Mouse (Mus musculus) forelimb bud, embryonic 11.5 days (tissue): ENCODE data around the gene Birc3.
"Not testable (repeated sequence)": the region's sequence is repeated elsewhere in the genome, so short reads cannot be mapped to it uniquely, and the experiment has no call there.

Experiments
- DNase-seq: peaks from one replicate; pipeline ENCODE4 v3.0.0-alpha.2; 2012; ENCODE audit warnings: low read depth, low spot score

The Birc3 gene

GRCm38 (mm10) chr9:7872775-7873439 lies at the start of gene Birc3:
TSS of gene Birc3 (minus strand) at chr9:7873186.
- peak; percentile 54 for DNase-seq

GRCm38 (mm10) chr9:7914925-7915324 lies 41.9 kb upstream of the Birc3 start:
- no peak for DNase-seq

GRCm38 (mm10) chr9:7914487-7914886 lies 41.5 kb upstream of the Birc3 start:
- DNase-seq, result peak; percentile 90

- no peak for DNase-seq
Measured at GRCm38 (mm10) chr9:7913953-7914352, 41.0 kb upstream of the Birc3 start.

GRCm38 (mm10) chr9:7907351-7907985 lies 34.5 kb upstream of the Birc3 start:
- DNase-seq, result no peak

GRCm38 (mm10) chr9:7906564-7906963 lies 33.6 kb upstream of the Birc3 start:
- DNase-seq, result no peak

- no peak for DNase-seq
Measured at GRCm38 (mm10) chr9:7903825-7904224, 30.8 kb upstream of the Birc3 start.

- no peak for DNase-seq
Measured at GRCm38 (mm10) chr9:7903262-7903661, 30.3 kb upstream of the Birc3 start.

- DNase-seq, result peak; percentile 80
Measured at GRCm38 (mm10) chr9:7902311-7902710, 29.3 kb upstream of the Birc3 start.

- DNase-seq, result no peak
Measured at GRCm38 (mm10) chr9:7900965-7901364, 28.0 kb upstream of the Birc3 start.

- peak; percentile 51 for DNase-seq
Measured at GRCm38 (mm10) chr9:7897502-7897901, 24.5 kb upstream of the Birc3 start.

GRCm38 (mm10) chr9:7891796-7892195 lies 18.8 kb upstream of the Birc3 start:
- not testable (repeated sequence) for DNase-seq

- no peak for DNase-seq
Measured at GRCm38 (mm10) chr9:7891177-7891576, 18.2 kb upstream of the Birc3 start.

GRCm38 (mm10) chr9:7884346-7884745 lies 11.4 kb upstream of the Birc3 start:
- DNase-seq, result no peak

GRCm38 (mm10) chr9:7882304-7882865 lies 9.4 kb upstream of the Birc3 start:
- no peak for DNase-seq

GRCm38 (mm10) chr9:7873511-7874211 lies 675 bp upstream of the Birc3 start:
- DNase-seq, result no peak

GRCm38 (mm10) chr9:7872044-7872774 lies 777 bp downstream of the Birc3 start:
- peak; percentile 26 for DNase-seq

- no peak for DNase-seq
Measured at GRCm38 (mm10) chr9:7871316-7872043, 1.5 kb downstream of the Birc3 start.

- no peak for DNase-seq
Measured at GRCm38 (mm10) chr9:7870556-7871315, 2.2 kb downstream of the Birc3 start.

- DNase-seq, result no peak
Measured at GRCm38 (mm10) chr9:7868838-7869491, 4.0 kb downstream of the Birc3 start.
